Mouse (Mus musculus): ENCODE measurements around the gene S100a10. TPM values are rescaled to one million over a fixed set of nuclear protein-coding genes. Genes with fewer than 3 reads are reported as not detected.

The S100a10 gene
- polyA plus RNA-seq (2012), result not detected in 2 replicates

DNA sequence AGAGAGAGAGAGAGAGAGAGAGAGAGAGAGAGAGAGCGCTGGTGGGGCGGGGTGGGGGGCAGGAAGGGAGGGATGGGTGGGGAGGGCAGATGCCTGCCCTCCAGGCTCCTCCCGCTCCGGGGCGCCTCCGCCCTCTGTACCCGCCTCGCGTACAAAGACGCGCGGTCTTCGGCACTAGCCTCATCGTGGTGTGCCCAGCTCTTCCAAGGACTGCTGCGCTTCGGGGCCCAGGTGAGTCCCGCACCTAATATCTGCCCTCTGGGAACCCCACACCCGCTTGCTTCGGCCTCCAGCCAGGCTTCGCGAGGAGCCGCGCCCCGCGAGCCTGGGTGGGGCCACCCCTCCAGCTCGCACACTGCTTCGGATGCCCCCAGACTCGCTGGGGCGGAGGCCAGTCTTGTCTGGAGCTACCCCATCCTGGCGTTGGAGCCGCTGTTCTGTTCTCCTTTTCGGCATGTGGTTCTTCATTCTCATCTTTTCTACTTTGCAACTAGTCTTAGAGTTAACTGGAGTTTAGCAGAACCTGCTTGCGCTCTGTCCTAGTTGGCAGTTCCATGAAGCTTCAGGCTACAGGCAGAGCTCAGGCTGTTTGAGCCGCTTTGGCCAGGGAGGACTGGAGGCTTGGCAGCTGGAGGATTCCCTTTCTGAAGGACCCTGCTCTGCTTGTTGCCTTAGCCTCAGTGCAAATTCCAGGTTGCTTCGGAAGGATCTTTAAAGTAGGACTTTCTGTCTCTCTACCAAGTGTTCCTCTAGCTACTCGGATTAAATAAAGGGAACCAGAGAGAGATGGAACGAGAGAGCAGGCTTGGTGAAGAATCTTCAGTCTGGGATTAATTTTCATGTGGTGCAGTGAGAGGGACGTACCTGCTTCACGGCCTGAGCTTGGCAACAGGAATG lies at the start of gene S100a10:
Gene S100a10 (plus strand): TSS at position 100 of the 897 bp plus-strand sequence.
- no peak for TF ChIP-seq GATA1 (IDR thresholded peaks at IDR 0.05; ENCODE audit: low read length)

DNA sequence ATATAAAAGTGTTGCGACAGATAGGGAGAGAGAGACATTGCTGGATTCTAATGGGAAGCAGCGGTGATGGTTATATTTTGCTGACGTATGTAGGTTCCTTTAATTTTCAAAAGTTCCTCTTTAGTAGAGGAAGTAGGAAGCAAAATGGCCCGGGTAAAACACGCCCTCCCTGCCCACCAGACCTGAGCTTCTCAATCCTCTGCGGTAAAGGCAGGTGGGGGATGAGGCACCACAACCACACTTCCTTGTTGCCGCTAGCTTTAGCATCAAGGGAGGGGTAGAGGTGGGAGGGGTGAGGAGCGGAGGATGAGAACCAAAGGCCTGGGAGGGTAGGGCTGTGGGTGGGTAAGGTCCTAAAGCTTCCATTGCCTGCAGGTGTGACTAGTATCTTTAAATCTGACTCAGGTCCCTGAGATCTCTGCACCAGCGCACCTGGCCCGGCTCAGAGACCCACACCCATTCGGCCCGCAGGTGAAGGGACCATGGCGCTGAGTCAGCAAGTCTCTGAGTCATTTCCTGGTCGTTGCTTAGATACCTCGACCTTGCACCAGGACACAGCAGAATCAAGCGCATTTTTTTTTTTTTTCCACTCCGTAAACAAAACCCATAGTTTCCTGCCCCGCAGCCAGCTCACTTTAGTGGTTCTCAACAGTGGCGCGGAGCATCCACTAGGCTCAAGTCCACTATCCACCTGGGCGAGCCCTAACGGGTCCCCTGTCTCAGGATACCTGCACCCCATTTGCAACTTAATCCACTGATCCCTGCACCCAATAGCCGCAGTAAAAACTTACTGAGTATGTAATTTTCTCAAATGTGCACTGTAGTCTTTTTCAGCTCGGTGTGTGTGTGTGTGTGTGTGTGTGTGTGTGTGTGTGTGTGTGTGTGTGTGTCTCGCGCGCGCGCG lies 48.7 kb upstream of the S100a10 start:
- no peak for TF ChIP-seq GATA1 (IDR thresholded peaks at IDR 0.05; ENCODE audit: low read length)

GRCm38 (mm10) chr3:93506881-93507325 lies 48.0 kb upstream of the S100a10 start:
- TF ChIP-seq GATA1 (IDR thresholded peaks at IDR 0.05; ENCODE audit: low read length), result no peak

DNA sequence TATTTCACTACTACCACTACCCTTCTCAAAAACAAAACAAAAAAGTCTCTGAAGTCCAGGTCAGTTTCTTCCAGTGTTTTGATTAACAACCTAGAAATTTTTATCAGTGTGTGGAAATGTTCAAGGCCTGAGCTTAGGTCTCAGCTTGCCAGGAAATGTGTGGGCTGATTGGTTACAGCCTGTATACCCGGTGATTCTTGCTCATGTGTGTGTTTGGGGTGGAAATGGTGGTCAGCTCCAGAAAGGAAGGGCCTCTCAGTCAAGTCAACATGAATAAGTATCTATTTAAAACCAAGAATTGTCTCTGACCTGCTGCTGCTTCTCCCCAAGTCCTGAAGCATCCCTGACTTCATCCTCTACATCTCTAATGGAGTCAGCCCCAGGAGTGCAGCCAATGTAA lies 45.6 kb upstream of the S100a10 start:
- no peak for TF ChIP-seq GATA1 (IDR thresholded peaks at IDR 0.05; ENCODE audit: low read length)

- no peak for TF ChIP-seq GATA1 (IDR thresholded peaks at IDR 0.05; ENCODE audit: low read length)
Observed at GRCm38 (mm10) chr3:93511036-93511435, 43.8 kb upstream of the S100a10 start.

GRCm38 (mm10) chr3:93511801-93512200 lies 43.1 kb upstream of the S100a10 start:
- no peak for TF ChIP-seq GATA1 (IDR thresholded peaks at IDR 0.05; ENCODE audit: low read length)

DNA sequence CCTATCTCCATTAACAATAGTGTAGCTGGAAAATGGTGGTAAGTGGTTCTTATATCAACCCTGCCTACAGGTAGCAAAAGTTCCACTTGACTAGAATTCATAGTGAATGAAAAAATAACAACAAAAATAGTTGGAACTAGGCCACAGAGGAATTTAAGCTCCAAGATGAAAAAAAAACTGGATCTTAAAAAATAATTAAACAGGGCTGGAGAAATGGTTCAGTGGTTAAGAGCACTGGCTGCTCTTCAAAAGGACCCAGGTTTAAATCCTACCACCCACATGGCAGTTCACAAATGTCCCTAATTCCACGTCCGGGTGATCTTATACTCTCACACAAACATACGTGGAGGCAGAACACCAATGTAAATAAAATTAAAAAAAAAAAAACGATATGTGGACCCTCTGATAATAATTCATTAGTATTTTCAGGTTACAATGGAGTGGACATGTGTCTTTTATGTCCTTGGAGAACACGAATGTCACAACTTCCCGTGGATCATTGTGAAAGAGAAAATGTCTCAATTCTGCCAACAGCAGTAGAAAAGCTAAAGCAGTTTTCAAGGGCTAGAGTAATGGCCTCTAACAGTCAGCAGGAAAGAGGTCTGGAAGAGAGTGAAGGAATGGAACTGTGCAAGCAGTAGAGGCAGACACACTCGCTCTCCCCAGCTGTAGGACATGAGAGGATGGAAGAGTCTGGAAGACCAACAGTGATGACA lies 42.3 kb upstream of the S100a10 start:
- no peak for TF ChIP-seq GATA1 (IDR thresholded peaks at IDR 0.05; ENCODE audit: low read length)

- no peak for TF ChIP-seq GATA1 (IDR thresholded peaks at IDR 0.05; ENCODE audit: low read length)
Observed at GRCm38 (mm10) chr3:93514628-93515027, 40.3 kb upstream of the S100a10 start.

DNA sequence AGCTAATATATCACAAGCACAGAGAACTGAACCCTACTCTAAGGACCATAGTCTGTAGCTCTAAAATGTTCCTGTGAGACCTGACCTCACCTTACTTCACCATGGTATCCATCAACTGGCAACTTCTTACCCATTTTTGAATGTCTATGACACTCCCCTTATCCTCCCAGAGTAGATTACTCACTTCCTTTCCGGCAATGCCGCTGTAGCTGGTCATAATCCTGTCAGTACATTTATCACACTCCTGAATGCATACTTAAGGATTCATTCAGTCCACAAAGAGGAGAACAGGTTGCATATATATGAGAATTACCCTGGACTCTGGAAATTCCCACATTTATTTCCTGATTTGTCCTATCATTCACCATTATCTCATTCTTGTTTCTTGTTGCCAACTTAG lies 37.5 kb upstream of the S100a10 start:
- TF ChIP-seq GATA1 (IDR thresholded peaks at IDR 0.05; ENCODE audit: low read length), result no peak

- no peak for TF ChIP-seq GATA1 (IDR thresholded peaks at IDR 0.05; ENCODE audit: low read length)
Observed at GRCm38 (mm10) chr3:93519856-93520329, 35.0 kb upstream of the S100a10 start.

GRCm38 (mm10) chr3:93520330-93521193 lies 34.3 kb upstream of the S100a10 start, which contains the start of gene S100a11:
TSS of gene S100a11 (plus strand) at chr3:93520488.
- no peak for TF ChIP-seq GATA1 (IDR thresholded peaks at IDR 0.05; ENCODE audit: low read length)

DNA sequence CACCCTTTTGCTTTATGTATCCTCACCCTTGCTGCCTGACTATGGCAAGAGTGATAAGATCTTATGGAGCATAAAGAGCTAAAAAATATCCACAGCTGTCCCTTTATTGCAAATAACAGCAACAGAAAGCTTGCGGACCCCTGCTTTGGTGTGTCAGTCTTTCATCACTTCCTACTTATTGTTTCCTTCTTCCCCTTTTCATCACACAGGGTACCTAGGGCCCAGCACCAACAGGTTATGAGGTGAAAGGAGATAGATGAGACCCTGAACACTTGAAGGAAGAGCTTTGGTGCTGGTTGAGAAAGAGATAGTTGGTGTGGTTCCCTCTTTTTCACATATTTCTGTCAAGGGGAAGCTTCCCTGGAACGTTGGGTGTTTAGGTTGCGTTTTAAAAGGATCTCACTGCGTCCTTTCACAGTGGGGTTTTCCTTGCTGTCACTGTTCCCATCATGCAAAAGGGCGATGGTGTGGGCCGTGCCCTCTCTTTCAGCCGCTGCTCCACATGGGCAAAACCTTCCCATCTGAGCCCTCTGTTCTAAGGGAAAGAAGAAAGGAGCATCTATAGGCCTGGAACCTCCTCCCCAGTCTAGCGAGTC lies 33.3 kb upstream of the S100a10 start:
- TF ChIP-seq GATA1 (IDR thresholded peaks at IDR 0.05; ENCODE audit: low read length), result no peak

DNA sequence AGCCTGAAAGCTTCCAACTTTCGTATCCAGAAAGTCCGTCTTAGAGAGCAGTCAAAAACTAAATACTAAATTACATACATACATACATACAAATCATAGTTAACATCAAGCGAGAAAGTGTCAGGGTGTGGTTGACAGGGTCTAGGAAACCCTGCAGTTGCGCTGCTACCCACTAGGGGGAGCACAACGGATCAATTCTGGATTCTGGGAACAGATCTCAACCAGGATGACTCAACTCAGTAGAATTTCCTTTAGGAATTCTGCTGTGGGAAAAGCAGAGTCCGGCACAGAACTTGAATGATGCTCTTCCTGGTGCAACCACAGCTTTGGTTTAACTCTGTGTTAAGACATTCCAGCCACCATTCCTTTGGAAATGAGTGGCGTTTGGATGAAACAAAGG lies 32.3 kb upstream of the S100a10 start:
- no peak for TF ChIP-seq GATA1 (IDR thresholded peaks at IDR 0.05; ENCODE audit: low read length)

DNA sequence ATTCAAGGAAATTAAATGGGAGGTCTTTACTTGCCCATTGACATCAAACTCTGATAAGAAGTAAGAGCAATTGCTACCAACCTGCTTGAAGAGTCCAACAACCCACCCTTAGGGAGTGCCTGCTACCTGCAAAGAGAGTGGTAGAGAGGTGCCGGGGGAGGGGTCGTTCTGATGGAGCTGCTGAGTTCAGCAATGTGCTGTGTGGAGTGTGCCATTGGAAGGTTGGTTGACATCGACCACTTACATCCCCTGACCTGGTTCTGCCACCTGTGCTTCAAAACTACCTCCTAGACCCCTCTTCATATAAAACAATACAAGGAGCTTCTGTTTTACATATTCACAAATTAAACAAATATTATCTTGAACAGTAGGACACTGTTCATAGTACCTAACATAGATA lies 27.6 kb upstream of the S100a10 start:
- TF ChIP-seq GATA1 (IDR thresholded peaks at IDR 0.05; ENCODE audit: low read length), result no peak

Measured in G1E-ER4 (cell line).